Mouse (Mus musculus): ENCODE measurements around the gene Nktr.
A peak's percentile ranks its signal among the peaks of the same experiment; 100 is the strongest.

- TF ChIP-seq POLR2A (IDR thresholded peaks at IDR 0.05; ENCODE audit: borderline replicate concordance, extremely low read depth, insufficient read depth, insufficient read length, poor library complexity, severe bottlenecking) (peak; percentile 54), CTCF (IDR thresholded peaks at IDR 0.05; ENCODE audit: borderline replicate concordance, extremely low read depth, insufficient read depth, insufficient read length) (no peak)
Observed at GRCm38 (mm10) chr9:121759091-121760081, 40.4 kb downstream of the Nktr start, which contains the start of gene Zfp651.
